Comparison of ENCODE assay signal across 8 mouse cellular contexts in genomic region chr2:20777931-20778330, GRCm38 (mm10).
A peak's percentile ranks its signal among the peaks of the same experiment; 100 is the strongest.
DNase-seq lines count a peak whose midpoint lies in the region.

No protein-coding gene starts in this region.

- peak; percentile 26 to 46 for DNase-seq in heart, postnatal 10 days
- no peak for DNase-seq in heart, adult 18-20 months
- peak; percentile 13 for DNase-seq in thymus, postnatal 4 days
- DNase-seq in thymus, adult 18-20 months = no peak
- peak; percentile 18 to 34 for DNase-seq in frontal cortex, postnatal 36 days (ENCODE audit: low spot score in 2 of 2)
- peak; percentile 51 for DNase-seq in retina, embryonic 14.5 days (ENCODE audit: low spot score)
- no peak for DNase-seq in urinary bladder, postnatal 10 days (ENCODE audit: low spot score)
- no peak for DNase-seq in spleen, postnatal 36 days (ENCODE audit: low spot score in 2 of 2)

- intact Hi-C loops in heart, postnatal 10 days (cut with DNase I) = loop anchor here (2.0 to 10.0 kb wide), 5 partner anchors 59 to 1361 kb away; no protein-coding TSS in a partner anchor

Comparison
In these comparisons a context has a peak if more than half of its experiments do, and no peak if none do; other contexts are left out.
1. DNase-seq: peak in heart, postnatal 10 days (2 of 2), thymus, postnatal 4 days (single experiment), frontal cortex, postnatal 36 days (2 of 2) and retina, embryonic 14.5 days (single experiment); none in heart, adult 18-20 months (0 of 2), thymus, adult 18-20 months (0 of 2), urinary bladder, postnatal 10 days (single experiment) and spleen, postnatal 36 days (0 of 2).